Mouse (Mus musculus): ENCODE results near the gene Kndc1.

Kndc1 gene

DNA sequence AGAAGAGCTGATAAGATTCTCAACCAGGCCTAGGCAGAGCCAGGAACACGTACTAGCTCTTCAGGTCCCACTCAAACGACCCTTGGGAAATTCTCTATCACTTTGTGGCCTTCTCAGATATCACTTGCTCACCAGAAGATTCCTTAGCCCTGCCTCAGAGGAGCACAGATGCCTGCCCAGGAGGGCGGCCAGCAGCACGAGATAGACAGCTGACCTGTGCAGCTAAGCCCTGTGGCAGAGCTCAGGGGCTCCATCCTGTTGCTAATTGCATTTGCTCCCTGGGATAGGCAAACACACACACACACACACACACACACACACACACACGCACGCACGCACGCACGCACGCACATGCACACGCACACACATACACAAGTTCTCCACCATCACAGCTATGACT is 87.6 kb downstream of the Kndc1 start:
- no peak for DNase-seq (ENCODE audit: inconsistent ontology term)

DNA sequence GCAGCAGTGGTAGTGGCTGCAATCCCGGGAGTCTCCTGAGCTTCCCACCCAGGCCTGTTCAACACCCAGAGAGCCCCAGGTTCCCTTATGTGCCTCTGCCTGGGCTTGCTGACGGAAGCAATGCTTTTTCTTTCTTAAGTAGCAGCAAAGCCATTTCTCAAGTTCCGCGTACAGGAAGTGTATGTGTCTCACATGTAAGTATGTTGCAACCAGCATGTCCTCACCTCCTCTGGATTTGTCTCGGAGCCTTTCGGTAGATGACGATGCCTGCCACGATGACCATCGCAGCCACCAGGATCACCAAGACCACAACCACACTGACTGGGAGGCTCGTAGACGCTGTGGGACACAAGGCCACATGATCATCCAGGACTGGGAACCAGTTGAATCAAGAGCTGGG is 90.0 kb downstream of the Kndc1 start:
- DNase-seq (ENCODE audit: inconsistent ontology term), result no peak

DNA sequence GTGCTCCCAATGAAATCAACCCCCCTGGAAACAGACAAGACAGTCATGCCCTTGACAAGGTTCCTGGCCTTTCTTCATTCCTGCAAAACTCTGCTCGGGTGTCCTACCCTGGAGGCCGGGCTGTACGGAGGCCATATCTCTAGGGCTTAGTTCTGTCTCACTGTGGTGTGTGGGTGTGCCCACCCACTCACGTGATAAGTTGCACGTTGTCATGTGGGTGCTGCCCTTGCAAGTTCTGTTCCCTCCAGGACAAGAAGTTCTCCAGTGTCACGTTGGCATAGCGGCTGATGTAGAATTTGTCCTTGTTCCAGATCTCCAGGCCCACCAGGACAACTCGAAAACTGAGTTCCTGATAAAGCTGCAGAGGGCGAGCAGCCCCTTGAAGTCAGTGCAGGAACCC is 93.8 kb downstream of the Kndc1 start:
- DNase-seq (ENCODE audit: inconsistent ontology term), result no peak

DNA sequence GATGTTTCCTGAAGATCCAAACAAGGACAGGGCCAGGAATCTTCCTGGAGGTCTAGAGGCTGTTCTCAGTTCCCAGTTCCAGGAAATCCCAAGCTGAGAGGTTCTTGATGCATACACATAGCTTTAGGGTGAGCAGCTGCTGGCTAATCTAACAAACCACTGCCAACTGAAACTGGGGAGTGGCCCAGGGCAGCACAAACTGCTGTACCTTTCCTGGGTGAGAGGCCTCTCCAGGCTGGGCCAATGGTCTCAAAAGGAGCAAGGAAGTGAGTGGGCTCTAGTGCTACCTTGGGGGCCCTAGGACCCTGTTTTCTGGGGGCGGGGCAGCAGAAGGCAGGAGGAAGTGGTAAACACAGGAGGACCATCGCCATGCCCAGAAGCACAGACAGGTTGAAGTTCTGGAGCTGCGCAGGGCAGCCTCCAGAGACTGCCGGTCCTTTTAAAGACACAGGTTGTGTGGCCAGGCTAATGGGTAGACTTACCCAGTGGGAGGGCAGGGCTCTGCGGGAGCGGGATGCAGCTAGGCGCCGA is 96.4 kb downstream of the Kndc1 start:
- no peak for DNase-seq (ENCODE audit: inconsistent ontology term)
